Mouse (Mus musculus): ENCODE data around the gene Adgre5. TPM values are rescaled to one million over a fixed set of nuclear protein-coding genes. Genes with fewer than 3 reads are reported as not detected.

Adgre5 gene
- polyA plus RNA-seq (2015; fragmentation: Nextera tagmentation; extraction: Ambion mirVana): 19.5 and 23.6 TPM in 2 replicates

DNA sequence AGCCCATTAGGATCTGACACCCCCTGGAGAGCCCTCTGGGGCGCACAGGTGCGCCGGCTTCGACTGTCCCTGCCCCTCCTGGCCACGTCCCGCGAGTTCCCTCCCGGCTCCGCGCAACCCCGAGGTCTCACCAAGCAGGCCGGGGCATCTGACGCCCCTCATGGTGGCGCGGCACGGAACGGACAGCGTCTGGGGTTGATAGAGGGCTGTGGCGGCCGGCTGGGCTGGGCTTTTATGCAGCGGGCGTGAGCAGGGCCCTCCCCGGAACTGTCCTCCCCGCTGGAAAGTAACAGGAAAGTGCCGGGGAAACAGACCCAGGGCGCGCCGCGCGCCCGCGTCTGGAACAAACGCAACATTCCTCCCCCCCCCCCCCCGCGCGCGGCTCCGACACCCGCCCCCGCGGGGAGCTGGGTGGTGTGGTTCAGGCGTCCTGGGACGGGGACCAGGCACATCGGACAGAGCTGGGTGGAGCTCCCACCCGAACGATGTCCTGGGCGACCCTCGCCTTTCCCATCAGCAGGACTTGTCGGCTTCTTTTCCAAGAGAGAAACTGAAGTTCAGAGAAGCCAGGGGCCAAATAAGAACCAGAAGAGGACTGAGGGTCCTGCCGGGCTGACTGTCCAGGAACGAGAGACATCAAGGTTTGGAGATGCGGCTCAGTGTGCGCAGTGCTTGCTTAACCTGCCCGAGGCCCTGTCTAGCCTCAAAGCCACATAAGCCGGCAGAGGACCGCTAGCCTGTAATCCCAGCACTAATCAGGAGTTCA is at the start of gene Adgre5:
Gene Adgre5, minus strand, starts transcription at position 351 of the 766 bp plus-strand sequence.

DNA sequence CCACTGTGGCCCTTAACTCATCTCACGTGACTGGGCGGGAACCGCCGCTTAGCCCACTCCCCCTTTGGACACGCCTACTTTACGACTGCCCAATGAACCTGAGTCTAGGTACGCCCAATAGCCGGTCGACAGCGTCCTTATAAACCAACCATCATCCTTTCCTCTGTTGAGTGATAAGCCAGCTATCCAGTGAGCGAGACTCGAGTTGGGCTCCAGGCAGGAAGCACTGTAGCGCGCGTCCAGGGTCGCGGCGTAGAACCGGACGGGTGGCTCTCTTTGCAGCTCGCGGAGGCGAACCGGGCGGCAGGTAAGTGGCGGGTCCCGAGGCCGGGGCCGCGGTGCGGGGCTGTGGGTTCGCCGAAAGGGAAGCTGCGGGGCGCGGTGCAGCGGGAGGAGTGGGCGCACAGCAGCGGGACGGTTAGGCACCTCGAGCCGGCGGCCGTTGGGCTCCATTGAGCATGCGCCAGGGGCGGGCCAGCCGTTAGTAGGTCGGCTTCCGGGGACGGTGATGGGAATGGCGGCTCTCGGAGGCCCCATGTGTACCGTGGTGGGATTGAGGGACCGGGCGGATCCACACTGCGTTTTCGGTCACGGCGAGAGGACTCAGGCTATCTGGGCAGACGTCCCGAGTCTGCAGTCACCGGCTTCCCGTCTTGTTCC is 26.0 kb downstream of the Adgre5 start, which contains the start of gene Ddx39:
Gene Ddx39, plus strand, starts transcription at position 147 of the 660 bp plus-strand sequence.

DNA sequence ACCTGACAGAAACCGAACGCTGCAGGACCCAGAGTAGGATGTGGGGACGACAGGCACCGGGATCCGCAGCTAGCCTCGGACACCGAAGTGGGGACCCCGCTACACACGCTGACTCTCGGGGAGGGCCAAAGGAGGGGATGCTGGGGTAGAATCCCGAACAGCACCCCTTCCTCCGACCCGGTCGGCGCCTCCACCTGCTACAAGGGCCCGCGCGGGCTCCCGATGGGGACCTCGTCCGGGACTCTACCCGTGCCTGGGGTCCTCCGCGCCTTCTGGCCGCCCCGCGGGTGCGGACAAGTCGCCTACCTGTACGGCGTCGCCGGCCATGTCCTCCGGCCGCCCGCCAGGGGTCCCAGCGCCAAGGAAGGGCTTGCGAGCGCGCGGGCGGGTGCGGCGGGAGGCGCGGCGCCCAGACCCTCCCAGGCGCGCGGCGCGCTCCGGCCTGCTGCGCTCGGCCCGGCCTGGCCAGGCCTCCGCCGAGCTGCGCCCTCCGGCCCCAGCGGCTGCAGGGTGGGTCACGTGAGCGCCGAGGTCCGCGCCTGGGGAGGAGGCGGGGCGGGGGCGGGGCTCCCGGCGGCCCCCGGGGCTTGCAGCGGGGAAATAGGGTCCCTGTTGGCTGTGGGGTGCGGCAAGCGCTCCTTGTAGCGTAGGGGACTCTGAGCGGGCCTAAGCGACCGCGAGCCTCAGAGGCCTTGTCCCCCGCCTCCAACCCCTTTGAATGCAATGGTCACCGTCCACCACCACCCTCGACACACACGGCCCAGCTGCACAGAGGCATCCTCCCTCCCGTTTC is 42.3 kb downstream of the Adgre5 start, which contains the start of gene Pkn1:
Gene Pkn1, minus strand, starts transcription at position 519 of the 793 bp plus-strand sequence.

Small RNA genes within 50 kb of the gene (microRNA-seq; reads per million reads assigned to microRNA genes)
- not detected for gene Mir1668 (ENCODE audit: borderline replicate concordance, insufficient number of aligned reads)

Other genes with a start within 250 kb of the Adgre5 start
- gene Olfr370, start 205.5 kb downstream of the Adgre5 start, polyA plus RNA-seq (2015; fragmentation: Nextera tagmentation; extraction: Ambion mirVana): not detected in 2 replicates
- 361 and 391 TPM in 2 replicates for gene Ndufb7, start 174.7 kb downstream of the Adgre5 start, polyA plus RNA-seq (2015; fragmentation: Nextera tagmentation; extraction: Ambion mirVana)
- 443 and 550 TPM in 2 replicates for gene Tecr, start 133.4 kb downstream of the Adgre5 start, polyA plus RNA-seq (2015; fragmentation: Nextera tagmentation; extraction: Ambion mirVana)
- gene Dnajb1, start 133.1 kb downstream of the Adgre5 start, polyA plus RNA-seq (2015; fragmentation: Nextera tagmentation; extraction: Ambion mirVana): 33.3 and 38.0 TPM in 2 replicates
- 97.0 and 103 TPM in 2 replicates for gene Gipc1, start 88.6 kb downstream of the Adgre5 start, polyA plus RNA-seq (2015; fragmentation: Nextera tagmentation; extraction: Ambion mirVana)
- gene Ptger1, start 74.6 kb downstream of the Adgre5 start, polyA plus RNA-seq (2015; fragmentation: Nextera tagmentation; extraction: Ambion mirVana): 0.63 and 0.99 TPM in 2 replicates
- gene Pkn1, start 42.1 kb downstream of the Adgre5 start, polyA plus RNA-seq (2015; fragmentation: Nextera tagmentation; extraction: Ambion mirVana): 22.4 and 35.0 TPM in 2 replicates
- 38.0 and 49.4 TPM in 2 replicates for gene Ddx39, start 26.1 kb downstream of the Adgre5 start, polyA plus RNA-seq (2015; fragmentation: Nextera tagmentation; extraction: Ambion mirVana)
- gene Adgrl1, start 158.8 kb upstream of the Adgre5 start, polyA plus RNA-seq (2015; fragmentation: Nextera tagmentation; extraction: Ambion mirVana): 16.4 and 19.5 TPM in 2 replicates
- gene Gm10644, start 213.9 kb upstream of the Adgre5 start, polyA plus RNA-seq (2015; fragmentation: Nextera tagmentation; extraction: Ambion mirVana): 0.13 and 0.28 TPM in 2 replicates
- gene Asf1b, start 214.2 kb upstream of the Adgre5 start, polyA plus RNA-seq (2015; fragmentation: Nextera tagmentation; extraction: Ambion mirVana): 17.9 and 18.7 TPM in 2 replicates
- gene Prkaca, start 231.7 kb upstream of the Adgre5 start, polyA plus RNA-seq (2015; fragmentation: Nextera tagmentation; extraction: Ambion mirVana): 124 and 163 TPM in 2 replicates